Mouse (Mus musculus) left cerebral cortex, postnatal 14 days (tissue): ENCODE results near the gene Lhx6. TPM values are rescaled to one million over a fixed set of nuclear protein-coding genes. Genes with fewer than 3 reads are reported as not detected.
A peak's percentile ranks its signal among the peaks of the same experiment; 100 is the strongest.
"Not testable (repeated sequence)": the region's sequence is repeated elsewhere in the genome, so short reads cannot be mapped to it uniquely, and the experiment has no call there.

ENCODE experiments used
- DNase-seq, 2 experiments: peaks; one replicate each; pipeline ENCODE4 v3.0.0; 2021 to 2022; ENCODE audit warnings: low spot score in 2 of 2, mixed read lengths in 1 of 2
- intact Hi-C: fragments of 180-260 bp; cut with DNase I; formaldehyde crosslinking; loops from one replicate; pipeline ENCODE4 v1.15.1; 2025
- long read RNA-seq, 2 experiments: library from polyadenylated mRNA; stranded (forward); transcript quantifications; one replicate each; pipeline ENCODE4 v2.0.0; 2021
- total RNA-seq, 2 experiments: library from RNA; stranded (reverse); gene quantifications; 2 replicates each; pipeline ENCODE4 v1.2.3; 2021

Lhx6 gene
- total RNA-seq, result 10 to 100 TPM; 20.7 to 21.9 TPM
- long read RNA-seq, experiment 1, transcript Lhx6-205 (9 exons, 3,378 nt), result major isoform, 6 of 34 reads
- long read RNA-seq, experiment 1, partial matches to known transcripts, result 11 of 34 reads
- long read RNA-seq, experiment 1, other reads (novel, unspliced or antisense), result 13 of 34 reads
- long read RNA-seq, experiment 2, transcript Lhx6-205 (9 exons, 3,378 nt), result major isoform, 5 of 25 reads
- long read RNA-seq, experiment 2, partial matches to known transcripts, result 15 of 25 reads
- long read RNA-seq, experiment 2, other reads (novel, unspliced or antisense), result 3 of 25 reads

- intact Hi-C loops, result no loop called here
These were observed at the start of gene Lhx6 for GRCm38 (mm10) chr2:36104956-36105741. Gene Lhx6, minus strand, starts transcription at chr2:36105408.

GRCm38 (mm10) chr2:36152401-36152800 lies 47.2 kb upstream of the Lhx6 start:
- DNase-seq, intact Hi-C loops: not testable (repeated sequence)

More at GRCm38 (mm10) chr2:36104956-36105741, at the start of gene Lhx6:
- DNase-seq, result no peak

GRCm38 (mm10) chr2:36148876-36149365 lies 43.7 kb upstream of the Lhx6 start:
- no peak for DNase-seq
- intact Hi-C loops, result no loop called here

- DNase-seq, result no peak
- intact Hi-C loops, result loop anchor here (5.0 kb wide), 1 partner anchor 73 kb away; no protein-coding TSS in a partner anchor
These were observed 33.9 kb upstream of the Lhx6 start for GRCm38 (mm10) chr2:36139096-36139495.

- intact Hi-C loops, result loop anchor here (5.0 kb wide), 1 partner anchor 76 kb away; no protein-coding TSS in a partner anchor
- peak; percentile 89 to 92 for DNase-seq
These were observed 31.2 kb upstream of the Lhx6 start, which contains the start of the genes Mrrf and Rbm18 for GRCm38 (mm10) chr2:36136300-36136941. Gene Mrrf, plus strand, starts transcription at chr2:36136389. Gene Rbm18, minus strand, starts transcription at chr2:36136773.

GRCm38 (mm10) chr2:36135887-36136286 lies 30.7 kb upstream of the Lhx6 start:
- intact Hi-C loops, result loop anchor here (5.0 kb wide), 1 partner anchor 76 kb away; no protein-coding TSS in a partner anchor
- peak in 1 of 2 experiments; percentile 16 for DNase-seq

GRCm38 (mm10) chr2:36129051-36129450 lies 23.8 kb upstream of the Lhx6 start:
- intact Hi-C loops, result no loop called here
- no peak for DNase-seq

- no peak for DNase-seq
- intact Hi-C loops, result no loop called here
These were observed 22.8 kb upstream of the Lhx6 start for GRCm38 (mm10) chr2:36127973-36128372.

- intact Hi-C loops, result no loop called here
These were observed 21.7 kb upstream of the Lhx6 start for GRCm38 (mm10) chr2:36126795-36127429.

GRCm38 (mm10) chr2:36112632-36113031 lies 7.4 kb upstream of the Lhx6 start:
- intact Hi-C loops, result no loop called here
- DNase-seq, result no peak

More at GRCm38 (mm10) chr2:36126795-36127429, 21.7 kb upstream of the Lhx6 start:
- DNase-seq, result no peak

GRCm38 (mm10) chr2:36108615-36109014 lies 3.4 kb upstream of the Lhx6 start:
- intact Hi-C loops, result no loop called here
- no peak for DNase-seq

- DNase-seq, result no peak
- intact Hi-C loops, result no loop called here
These were observed 712 bp downstream of the Lhx6 start for GRCm38 (mm10) chr2:36104436-36104955.

- no peak for DNase-seq
- intact Hi-C loops, result no loop called here
These were observed 1.4 kb downstream of the Lhx6 start for GRCm38 (mm10) chr2:36103555-36104367.

- intact Hi-C loops, result no loop called here
These were observed 2.1 kb downstream of the Lhx6 start for GRCm38 (mm10) chr2:36103069-36103554.

GRCm38 (mm10) chr2:36102559-36102946 lies 2.7 kb downstream of the Lhx6 start:
- intact Hi-C loops, result no loop called here
- DNase-seq, result no peak

More at GRCm38 (mm10) chr2:36103069-36103554, 2.1 kb downstream of the Lhx6 start:
- no peak for DNase-seq

- no peak for DNase-seq
- intact Hi-C loops, result no loop called here
These were observed 3.2 kb downstream of the Lhx6 start for GRCm38 (mm10) chr2:36101866-36102558.

GRCm38 (mm10) chr2:36099739-36100138 lies 5.5 kb downstream of the Lhx6 start:
- intact Hi-C loops, result no loop called here
- DNase-seq, result no peak
